Mouse (Mus musculus): ENCODE results near the gene Rimklb.

The Rimklb gene

DNA sequence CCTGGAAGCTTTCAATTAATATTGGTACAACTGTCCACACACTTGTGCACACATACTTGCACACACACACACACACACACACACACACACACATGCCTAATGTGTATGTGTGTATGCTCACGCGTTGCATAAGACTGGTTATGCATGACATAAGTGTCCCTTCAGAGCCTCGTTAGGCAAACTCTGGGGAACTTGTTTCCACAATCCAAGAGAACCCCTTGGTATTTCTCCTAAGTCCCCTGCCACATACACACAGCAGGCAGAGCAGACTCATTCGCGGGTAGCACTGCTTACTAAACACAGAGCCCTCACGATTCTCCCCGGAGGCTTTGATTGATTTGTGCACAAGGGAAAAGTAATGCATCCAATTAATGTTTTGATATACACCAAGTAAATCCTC, 81.5 kb downstream of the Rimklb start:
- no peak for DNase-seq (ENCODE audit: low read depth)

DNA sequence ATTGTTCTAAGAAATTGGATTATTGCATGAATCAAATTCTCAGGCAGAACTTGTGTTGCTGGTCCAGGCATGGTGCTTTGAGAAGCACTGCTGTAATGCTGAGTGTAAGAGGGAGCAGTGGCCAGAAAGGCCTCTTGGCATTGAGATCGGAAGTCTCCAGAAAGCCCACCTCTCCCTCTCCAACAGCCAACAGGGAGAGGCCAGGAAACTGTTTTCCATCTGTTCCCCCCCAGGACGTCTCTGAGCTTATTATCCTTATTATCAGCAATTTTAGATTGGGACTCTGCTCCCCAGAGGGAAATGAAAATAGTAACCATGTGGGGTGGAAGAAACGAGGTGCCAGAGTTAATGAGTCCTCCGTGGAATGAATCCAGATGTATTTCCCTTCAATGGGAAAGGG, 82.2 kb downstream of the Rimklb start:
- no peak for DNase-seq (ENCODE audit: low read depth)

DNA sequence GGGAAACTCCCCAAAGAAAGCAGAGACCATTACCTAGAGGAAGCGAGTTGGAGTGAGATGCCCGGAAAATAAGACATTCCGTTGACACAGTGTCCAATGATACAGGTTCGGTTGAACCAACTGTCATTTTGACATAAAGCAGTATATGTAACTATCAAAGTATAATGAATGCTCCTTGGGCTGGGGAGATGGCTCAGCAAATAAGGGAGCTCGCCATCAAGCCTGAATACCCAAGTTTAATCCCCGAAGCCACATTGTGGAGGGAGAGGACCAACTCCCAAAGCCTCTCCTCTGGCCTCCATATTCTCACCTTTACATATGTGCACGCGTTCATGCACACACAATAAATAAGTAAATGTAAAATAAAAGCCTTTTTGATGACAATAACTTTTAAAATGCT, 87.3 kb downstream of the Rimklb start:
- DNase-seq (ENCODE audit: low read depth): no peak

DNA sequence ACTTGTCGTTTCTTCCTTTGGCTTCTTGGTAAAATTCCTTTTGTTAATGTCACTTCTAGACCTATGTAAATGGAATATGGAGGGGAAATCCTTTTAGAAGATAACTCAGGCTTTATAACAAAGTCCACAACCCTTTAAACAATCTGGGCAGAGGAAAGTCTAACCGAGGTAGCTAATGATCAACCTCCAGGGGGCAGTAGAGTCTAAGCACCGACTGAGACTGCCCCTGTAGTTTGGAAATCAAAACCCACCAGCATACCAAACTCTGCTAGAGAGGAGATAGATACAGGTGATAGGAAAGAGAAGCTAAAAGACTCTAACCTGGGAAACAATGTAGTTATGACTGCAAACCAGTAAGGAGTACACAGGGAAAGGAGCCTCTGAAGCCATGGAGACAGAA, 96.3 kb downstream of the Rimklb start:
- DNase-seq (ENCODE audit: low read depth): no peak

DNA sequence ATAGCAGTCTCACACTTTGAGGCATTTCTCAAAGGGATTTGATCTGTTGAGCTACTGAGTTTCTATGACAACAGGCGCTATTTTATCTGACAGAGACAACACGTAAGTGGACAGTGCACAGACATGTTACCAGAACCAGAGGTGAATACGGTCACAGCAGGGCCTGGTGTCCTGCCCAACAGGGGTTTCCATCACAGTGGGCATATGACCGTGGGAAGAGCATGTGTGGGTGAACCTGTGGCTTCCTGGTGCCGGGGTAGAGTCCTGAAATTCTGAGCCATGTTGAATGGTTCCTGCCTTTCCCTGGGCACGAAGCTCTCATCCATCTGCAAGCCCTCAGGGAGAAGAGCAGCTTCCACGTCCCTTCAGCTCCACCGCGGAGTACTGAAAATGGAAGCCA, 98.3 kb downstream of the Rimklb start:
- DNase-seq (ENCODE audit: low read depth): no peak
